Mouse (Mus musculus): ENCODE data around the gene Gli2.

- TF ChIP-seq HCFC1 (IDR thresholded peaks at IDR 0.05; ENCODE audit: borderline replicate concordance, insufficient read depth, low read length) = no peak
- no peak for TF ChIP-seq CHD2 (IDR thresholded peaks at IDR 0.05; ENCODE audit: low read depth, low read length)
- no peak for TF ChIP-seq MAFK (IDR thresholded peaks at IDR 0.05; ENCODE audit: insufficient read depth, low read depth, low read length)
- no peak for TF ChIP-seq ZC3H11A (IDR thresholded peaks at IDR 0.05; ENCODE audit: borderline replicate concordance, low read depth, low read length)
Measured at GRCm38 (mm10) chr1:118795415-118796167, 257.8 kb downstream of the Gli2 start.

Measured in ES-E14 (cell line).